Mouse (Mus musculus): ENCODE data around the gene Ift43. TPM values are rescaled to one million over a fixed set of nuclear protein-coding genes. Genes with fewer than 3 reads are reported as not detected.

The Ift43 gene
- polyA plus RNA-seq, 1 experiment, result 5.3 TPM

- H3K4me1 ChIP-seq (ENCODE audit: control insufficient read depth, insufficient read depth, low read length), result no peaks in the 10 kb centered on the region
- no peak overlapping the region for H3K27ac ChIP-seq (ENCODE audit: control insufficient read depth, insufficient read depth, low read depth, low read length, poor library complexity)
- TF ChIP-seq CTCF (IDR thresholded peaks at IDR 0.05; ENCODE audit: control insufficient read depth, insufficient read depth, low read length) (no peak), POLR2A (IDR thresholded peaks at IDR 0.05; ENCODE audit: borderline replicate concordance, control insufficient read depth, low read depth, low read length) (no peak)
- WGBS, result 82% methylated on average over 15 of the region's 15 CpGs
- H3K4me3 ChIP-seq (replicated peaks; ENCODE audit: control insufficient read depth, low read depth, low read length), result no peak overlapping the region
These were observed 34.0 kb downstream of the Ift43 start for GRCm38 (mm10) chr12:86116295-86116835.

GRCm38 (mm10) chr12:86124016-86124415, 41.7 kb downstream of the Ift43 start:
- TF ChIP-seq CTCF (IDR thresholded peaks at IDR 0.05; ENCODE audit: control insufficient read depth, insufficient read depth, low read length), result no peak
- TF ChIP-seq POLR2A (IDR thresholded peaks at IDR 0.05; ENCODE audit: borderline replicate concordance, control insufficient read depth, low read depth, low read length), result no peak
- Histone ChIP-seq H3K4me1 (ENCODE audit: control insufficient read depth, insufficient read depth, low read length) (no peaks in the 10 kb centered on the region), H3K27ac (ENCODE audit: control insufficient read depth, insufficient read depth, low read depth, low read length, poor library complexity) (no peak overlapping the region), H3K4me3 (replicated peaks; ENCODE audit: control insufficient read depth, low read depth, low read length) (no peak overlapping the region)
- 81% methylated on average over 6 of the region's 6 CpGs for WGBS

GRCm38 (mm10) chr12:86128122-86128521, 45.8 kb downstream of the Ift43 start:
- TF ChIP-seq POLR2A (IDR thresholded peaks at IDR 0.05; ENCODE audit: borderline replicate concordance, control insufficient read depth, low read depth, low read length), result no peak
- no peak for TF ChIP-seq CTCF (IDR thresholded peaks at IDR 0.05; ENCODE audit: control insufficient read depth, insufficient read depth, low read length)
- no peak overlapping the region for H3K27ac ChIP-seq (ENCODE audit: control insufficient read depth, insufficient read depth, low read depth, low read length, poor library complexity)
- 78% methylated on average over 6 of the region's 6 CpGs for WGBS
- H3K4me1 ChIP-seq (ENCODE audit: control insufficient read depth, insufficient read depth, low read length), result no peaks in the 10 kb centered on the region
- no peak overlapping the region for H3K4me3 ChIP-seq (replicated peaks; ENCODE audit: control insufficient read depth, low read depth, low read length)

DNA sequence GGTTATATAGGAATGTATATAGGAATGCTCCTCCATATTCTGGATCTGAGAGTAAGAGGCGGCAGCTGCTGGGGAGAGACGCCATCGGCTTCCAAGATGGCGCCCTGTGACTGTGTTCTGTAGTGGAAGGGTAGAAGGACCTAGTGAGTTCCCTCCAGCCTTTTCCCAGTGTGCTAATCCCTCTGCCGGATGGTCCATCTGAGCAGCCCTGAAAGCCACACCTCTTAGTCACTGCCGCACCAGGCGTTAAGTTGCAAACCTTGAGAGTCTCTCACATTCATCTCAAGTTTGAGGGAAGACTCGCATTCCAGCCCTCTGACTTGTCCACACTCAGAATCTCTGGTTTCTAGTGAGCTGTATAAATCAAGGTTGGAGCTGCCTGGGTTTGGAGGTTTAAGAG, 46.7 kb downstream of the Ift43 start:
- H3K4me3 ChIP-seq (replicated peaks; ENCODE audit: control insufficient read depth, low read depth, low read length), result no peak overlapping the region
- 93% methylated on average over 8 of the region's 8 CpGs for WGBS
- H3K27ac ChIP-seq (ENCODE audit: control insufficient read depth, insufficient read depth, low read depth, low read length, poor library complexity), result no peak overlapping the region
- H3K4me1 ChIP-seq (ENCODE audit: control insufficient read depth, insufficient read depth, low read length), result no peaks in the 10 kb centered on the region
- TF ChIP-seq POLR2A (IDR thresholded peaks at IDR 0.05; ENCODE audit: borderline replicate concordance, control insufficient read depth, low read depth, low read length) (no peak), CTCF (IDR thresholded peaks at IDR 0.05; ENCODE audit: control insufficient read depth, insufficient read depth, low read length) (no peak)

DNA sequence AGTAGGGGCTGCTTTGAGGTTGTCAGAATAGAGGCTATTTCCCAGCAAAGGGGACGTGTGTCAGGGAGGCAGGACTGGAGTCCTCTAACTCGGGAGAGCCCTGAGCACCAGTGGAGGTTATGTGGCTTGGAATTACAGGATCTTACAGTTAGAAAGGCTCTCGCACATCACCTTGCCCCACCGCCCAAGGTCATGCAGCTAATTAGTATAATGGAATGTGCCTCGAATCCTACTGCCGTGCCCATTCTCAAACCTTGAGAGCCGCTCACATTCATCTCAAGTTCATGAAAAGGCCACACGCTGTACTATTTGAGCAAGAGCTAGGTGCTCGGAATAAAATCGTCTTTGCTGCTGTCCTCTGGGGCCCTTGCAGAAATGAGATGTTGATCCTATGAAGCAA, 47.4 kb downstream of the Ift43 start:
- TF ChIP-seq POLR2A (IDR thresholded peaks at IDR 0.05; ENCODE audit: borderline replicate concordance, control insufficient read depth, low read depth, low read length) (no peak), CTCF (IDR thresholded peaks at IDR 0.05; ENCODE audit: control insufficient read depth, insufficient read depth, low read length) (no peak)
- 77% methylated on average over 10 of the region's 10 CpGs for WGBS
- H3K4me1 ChIP-seq (ENCODE audit: control insufficient read depth, insufficient read depth, low read length), result no peaks in the 10 kb centered on the region
- no peak overlapping the region for H3K27ac ChIP-seq (ENCODE audit: control insufficient read depth, insufficient read depth, low read depth, low read length, poor library complexity)
- no peak overlapping the region for H3K4me3 ChIP-seq (replicated peaks; ENCODE audit: control insufficient read depth, low read depth, low read length)

DNA sequence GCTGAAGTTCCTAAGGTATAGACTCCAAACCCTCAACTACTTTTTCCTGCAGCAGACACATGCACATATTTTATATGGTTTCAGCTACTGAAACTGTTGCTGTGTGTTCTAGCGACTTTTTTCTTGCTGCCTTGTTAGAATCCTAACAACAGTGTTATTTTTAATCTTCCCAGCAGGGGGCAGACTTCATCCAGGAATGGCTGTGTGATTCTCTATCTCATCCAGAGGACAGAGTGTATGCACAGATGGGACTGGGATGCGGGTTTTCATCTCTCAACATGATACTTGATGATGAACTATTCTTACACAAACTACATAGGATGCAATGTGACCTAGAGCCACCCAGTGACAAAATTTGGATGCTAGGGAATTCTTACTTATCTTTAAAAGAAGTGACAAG, 50.5 kb downstream of the Ift43 start:
- WGBS, result 17% methylated on average over 2 of the region's 2 CpGs
- Histone ChIP-seq H3K4me1 (ENCODE audit: control insufficient read depth, insufficient read depth, low read length) (no peaks in the 10 kb centered on the region), H3K27ac (ENCODE audit: control insufficient read depth, insufficient read depth, low read depth, low read length, poor library complexity) (no peak overlapping the region), H3K4me3 (replicated peaks; ENCODE audit: control insufficient read depth, low read depth, low read length) (no peak overlapping the region)
- TF ChIP-seq POLR2A (IDR thresholded peaks at IDR 0.05; ENCODE audit: borderline replicate concordance, control insufficient read depth, low read depth, low read length), result no peak
- no peak for TF ChIP-seq CTCF (IDR thresholded peaks at IDR 0.05; ENCODE audit: control insufficient read depth, insufficient read depth, low read length)

GRCm38 (mm10) chr12:86135691-86136090, 53.4 kb downstream of the Ift43 start:
- Histone ChIP-seq H3K27ac (ENCODE audit: control insufficient read depth, insufficient read depth, low read depth, low read length, poor library complexity) (no peak overlapping the region), H3K4me3 (replicated peaks; ENCODE audit: control insufficient read depth, low read depth, low read length) (no peak overlapping the region), H3K4me1 (ENCODE audit: control insufficient read depth, insufficient read depth, low read length) (no peaks in the 10 kb centered on the region)
- 34% methylated on average over 4 of the region's 4 CpGs for WGBS
- no peak for TF ChIP-seq POLR2A (IDR thresholded peaks at IDR 0.05; ENCODE audit: borderline replicate concordance, control insufficient read depth, low read depth, low read length)
- no peak for TF ChIP-seq CTCF (IDR thresholded peaks at IDR 0.05; ENCODE audit: control insufficient read depth, insufficient read depth, low read length)

GRCm38 (mm10) chr12:86138696-86139095, 56.4 kb downstream of the Ift43 start:
- no peak overlapping the region for H3K27ac ChIP-seq (ENCODE audit: control insufficient read depth, insufficient read depth, low read depth, low read length, poor library complexity)
- 84% methylated on average over 9 of the region's 9 CpGs for WGBS
- TF ChIP-seq POLR2A (IDR thresholded peaks at IDR 0.05; ENCODE audit: borderline replicate concordance, control insufficient read depth, low read depth, low read length) (no peak), CTCF (IDR thresholded peaks at IDR 0.05; ENCODE audit: control insufficient read depth, insufficient read depth, low read length) (no peak)

DNA sequence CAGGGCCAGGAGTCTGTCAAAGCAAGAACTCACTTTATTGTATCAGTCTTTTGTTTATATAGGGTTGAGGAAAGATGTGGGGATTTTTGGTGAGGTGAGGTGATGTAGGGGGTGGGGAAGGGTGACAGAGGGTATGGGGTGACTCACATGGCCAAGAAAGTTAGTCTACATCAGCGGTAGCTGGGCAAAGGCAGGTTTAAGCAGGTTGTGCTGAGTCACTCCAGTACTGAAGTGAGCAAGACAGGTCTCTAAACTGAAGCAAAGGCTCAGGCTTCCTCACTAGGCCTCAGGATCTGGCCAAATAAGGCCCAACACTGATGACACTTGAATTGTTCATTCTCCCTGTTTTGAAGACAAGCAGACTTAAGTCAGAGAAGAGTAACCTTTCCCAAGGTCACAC, 60.0 kb downstream of the Ift43 start:
- no peaks in the 10 kb centered on the region for H3K4me1 ChIP-seq (ENCODE audit: control insufficient read depth, insufficient read depth, low read length)
- no peak for TF ChIP-seq CTCF (IDR thresholded peaks at IDR 0.05; ENCODE audit: control insufficient read depth, insufficient read depth, low read length)
- no peak for TF ChIP-seq POLR2A (IDR thresholded peaks at IDR 0.05; ENCODE audit: borderline replicate concordance, control insufficient read depth, low read depth, low read length)
- WGBS, result 53% methylated on average over 1 of the region's 1 CpGs
- H3K27ac ChIP-seq (ENCODE audit: control insufficient read depth, insufficient read depth, low read depth, low read length, poor library complexity), result no peak overlapping the region
- no peak overlapping the region for H3K4me3 ChIP-seq (replicated peaks; ENCODE audit: control insufficient read depth, low read depth, low read length)

More at GRCm38 (mm10) chr12:86138696-86139095, 56.4 kb downstream of the Ift43 start:
- Histone ChIP-seq H3K4me1 (ENCODE audit: control insufficient read depth, insufficient read depth, low read length) (no peaks in the 10 kb centered on the region), H3K4me3 (replicated peaks; ENCODE audit: control insufficient read depth, low read depth, low read length) (no peak overlapping the region)
